Mouse (Mus musculus) midbrain, embryonic 15.5 days (tissue): Measurements from ENCODE around the gene Zfp36l2. TPM values are rescaled to one million over a fixed set of nuclear protein-coding genes. Genes with fewer than 3 reads are reported as not detected.
"Not testable (repeated sequence)": the region's sequence is repeated elsewhere in the genome, so short reads cannot be mapped to it uniquely, and the experiment has no call there.

Source experiments
- ATAC-seq: fragments of 200-750 bp; cut with Nextera tagmentation; replicated peaks from 2 replicates; pipeline ENCODE4 v1.8.0; 2017; ENCODE audit warnings: moderate TSS enrichment
- H3K27ac ChIP-seq: fragments of 300-500 bp; sonication (generic); 2 replicates; pipeline ENCODE4 v1.5.1; 2015; ENCODE audit warnings: mild to moderate bottlenecking, inconsistent platforms
- H3K27me3 ChIP-seq: fragments of 300-500 bp; sonication (generic); replicated peaks from 2 replicates; pipeline ENCODE4 v1.6.1; 2015; ENCODE audit warnings: inconsistent platforms
- H3K36me3 ChIP-seq: fragments of 300-500 bp; sonication (generic); replicated peaks from 2 replicates; pipeline ENCODE4 v1.6.1; 2015; ENCODE audit warnings: inconsistent platforms
- H3K4me1 ChIP-seq: fragments of 300-500 bp; sonication (generic); 2 replicates; pipeline ENCODE4 v1.6.1; 2015; ENCODE audit warnings: inconsistent platforms
- H3K4me2 ChIP-seq: fragments of 300-500 bp; sonication (generic); 2 replicates; pipeline ENCODE4 v1.6.1; 2015; ENCODE audit warnings: inconsistent platforms, mild to moderate bottlenecking, moderate library complexity
- H3K4me3 ChIP-seq: fragments of 300-500 bp; sonication (generic); 2 replicates; pipeline ENCODE4 v1.5.1; 2015; ENCODE audit warnings: mild to moderate bottlenecking, inconsistent platforms
- H3K9ac ChIP-seq: fragments of 300-500 bp; sonication (generic); 2 replicates; pipeline ENCODE4 v1.6.1; 2015; ENCODE audit warnings: mild to moderate bottlenecking, inconsistent platforms
- H3K9me3 ChIP-seq: fragments of 300-500 bp; sonication (generic); 2 replicates; pipeline ENCODE4 v1.6.1; 2016; ENCODE audit warnings: inconsistent platforms
- WGBS: fragments of 180-500 bp; shearing (Covaris S2); methylation state at CpG from one replicate; pipeline ENCODE4 v1.1.7; 2015; ENCODE audit warnings: mixed read lengths; 5-methylcytosine and 5-hydroxymethylcytosine counted together
- polyA plus RNA-seq: library from polyadenylated mRNA; unstranded; fragments of >200 nt; fragmentation: Nextera tagmentation; extraction: Ambion mirVana; gene quantifications from 2 replicates; pipeline ENCODE4 v1.2.1, GENCODE M21; 2015

Gene Zfp36l2
- polyA plus RNA-seq, 1 experiment from 2014 or later: 4.0 TPM

GRCm38 (mm10) chr17:84191946-84192345 is 4.2 kb upstream of the Zfp36l2 start:
- Histone ChIP-seq H3K4me2 (no peak overlapping the region), H3K27me3 (peaks cover 10% of the 10 kb centered on the region; the same call in 1 of the 2 replicates), H3K9me3 (no peaks in the 10 kb centered on the region), H3K27ac (no peak overlapping the region), H3K4me3 (no peak overlapping the region), H3K9ac (no peak overlapping the region), H3K4me1 (peaks cover 17% of the 10 kb centered on the region), H3K36me3 (no peaks in the 10 kb centered on the region)
- 92% methylated on average over 4 of the region's 4 CpGs for WGBS
- ATAC-seq: no peak

GRCm38 (mm10) chr17:84190885-84191284 is 3.1 kb upstream of the Zfp36l2 start:
- Histone ChIP-seq H3K9ac (no peak overlapping the region), H3K27me3 (peaks cover 10% of the 10 kb centered on the region; the same call in 1 of the 2 replicates), H3K4me3 (no peak overlapping the region), H3K4me1 (peaks cover 24% of the 10 kb centered on the region), H3K9me3 (no peaks in the 10 kb centered on the region), H3K36me3 (no peaks in the 10 kb centered on the region), H3K27ac (no peak overlapping the region), H3K4me2 (no peak overlapping the region)
- WGBS: 28% methylated on average over 8 of the region's 8 CpGs
- ATAC-seq: no peak

- Histone ChIP-seq H3K36me3 (no peaks in the 10 kb centered on the region), H3K9ac (no peak overlapping the region), H3K9me3 (no peaks in the 10 kb centered on the region), H3K27ac (peak overlapping the region; percentile 79; the same call in 1 of the 2 replicates), H3K4me3 (no peak overlapping the region), H3K4me2 (peak overlapping the region; percentile 96; the same call in 1 of the 2 replicates), H3K4me1 (peaks cover 29% of the 10 kb centered on the region), H3K27me3 (peaks cover 14% of the 10 kb centered on the region; the same call in 1 of the 2 replicates)
- ATAC-seq: no peak
- WGBS: 78% methylated on average over 5 of the region's 5 CpGs
Measured at GRCm38 (mm10) chr17:84189127-84189854, 1.5 kb upstream of the Zfp36l2 start.

- peaks cover 29% of the 10 kb centered on the region for H3K4me1 ChIP-seq
Measured at GRCm38 (mm10) chr17:84188374-84188961, 721 bp upstream of the Zfp36l2 start.

GRCm38 (mm10) chr17:84187264-84187663 is 483 bp downstream of the Zfp36l2 start:
- peak overlapping the region; percentile 46 for H3K9ac ChIP-seq
- H3K27me3 ChIP-seq: peaks cover 18% of the 10 kb centered on the region; the same call in 1 of the 2 replicates
- peaks cover 32% of the 10 kb centered on the region for H3K4me1 ChIP-seq
- peak overlapping the region; percentile 61 for H3K4me3 ChIP-seq
- peak overlapping the region; percentile 79 for H3K27ac ChIP-seq
- peak overlapping the region; percentile 96 for H3K4me2 ChIP-seq
- under 1% methylated on average over 11 of the region's 37 CpGs for WGBS
- H3K9me3 ChIP-seq, H3K36me3 ChIP-seq: not testable (repeated sequence)
- peak; percentile 26 for ATAC-seq

More at GRCm38 (mm10) chr17:84188374-84188961, 721 bp upstream of the Zfp36l2 start:
- Histone ChIP-seq H3K9me3 (no peaks in the 10 kb centered on the region), H3K9ac (peak overlapping the region; percentile 46), H3K36me3 (no peaks in the 10 kb centered on the region), H3K27ac (peak overlapping the region; percentile 79), H3K27me3 (peaks cover 16% of the 10 kb centered on the region; the same call in 1 of the 2 replicates), H3K4me2 (peak overlapping the region; percentile 96), H3K4me3 (peak overlapping the region; percentile 61)
- WGBS: 1% methylated on average over 38 of the region's 38 CpGs
- peak; percentile 75 for ATAC-seq

- ATAC-seq: no peak
- under 1% methylated on average over 80 of the region's 80 CpGs for whole genome bisulfite sequencing
- Histone ChIP-seq H3K4me3 (peak overlapping the region; percentile 39), H3K9me3 (no peaks in the 10 kb centered on the region), H3K27ac (peak overlapping the region; percentile 61), H3K36me3 (no peaks in the 10 kb centered on the region), H3K9ac (peak overlapping the region; percentile 18), H3K4me1 (peaks cover 32% of the 10 kb centered on the region), H3K27me3 (peaks cover 18% of the 10 kb centered on the region; the same call in 1 of the 2 replicates), H3K4me2 (peak overlapping the region; percentile 50)
Measured at GRCm38 (mm10) chr17:84186451-84187202, 1.1 kb downstream of the Zfp36l2 start.

- H3K4me2 ChIP-seq: peak overlapping the region; percentile 50
- no peaks in the 10 kb centered on the region for H3K9me3 ChIP-seq
- peak overlapping the region; percentile 61 for H3K27ac ChIP-seq
- H3K36me3 ChIP-seq: no peaks in the 10 kb centered on the region
- no peak for ATAC-seq
- H3K4me1 ChIP-seq: peaks cover 32% of the 10 kb centered on the region
- peak overlapping the region; percentile 18 for H3K9ac ChIP-seq
- 1% methylated on average over 79 of the region's 108 CpGs for WGBS
- H3K4me3 ChIP-seq: peak overlapping the region; percentile 39
- H3K27me3 ChIP-seq: peaks cover 18% of the 10 kb centered on the region; the same call in 1 of the 2 replicates
Measured at GRCm38 (mm10) chr17:84185581-84186450, 1.9 kb downstream of the Zfp36l2 start.

- H3K27me3 ChIP-seq: 0 out of 2 replicates have a peak, but pooled peaks cover 12% of the 10 kb centered on the region
- peak overlapping the region; percentile 39 for H3K4me3 ChIP-seq
- WGBS: 10% methylated on average over 7 of the region's 7 CpGs
- no peaks in the 10 kb centered on the region for H3K36me3 ChIP-seq
- H3K27ac ChIP-seq: no peak overlapping the region
- no peaks in the 10 kb centered on the region for H3K9me3 ChIP-seq
- no peak overlapping the region for H3K9ac ChIP-seq
- H3K4me2 ChIP-seq: peak overlapping the region; percentile 27
- ATAC-seq: no peak
- peaks cover 32% of the 10 kb centered on the region for H3K4me1 ChIP-seq
Measured at GRCm38 (mm10) chr17:84185011-84185411, 2.7 kb downstream of the Zfp36l2 start.

- 0 out of 2 replicates have a peak overlapping the region, but pooled peaks have one; percentile 20 for H3K27ac ChIP-seq
Measured at GRCm38 (mm10) chr17:84183291-84183781, 4.4 kb downstream of the Zfp36l2 start.

GRCm38 (mm10) chr17:84182311-84183271 is 5.2 kb downstream of the Zfp36l2 start:
- Histone ChIP-seq H3K27ac (peak overlapping the region; percentile 48), H3K4me3 (no peak overlapping the region)

More at GRCm38 (mm10) chr17:84183291-84183781, 4.4 kb downstream of the Zfp36l2 start:
- Histone ChIP-seq H3K9me3 (no peaks in the 10 kb centered on the region), H3K36me3 (no peaks in the 10 kb centered on the region), H3K4me2 (peak overlapping the region; percentile 33), H3K27me3 (0 out of 2 replicates have a peak, but pooled peaks cover 8% of the 10 kb centered on the region), H3K4me3 (peak overlapping the region; percentile 10; the same call in 1 of the 2 replicates), H3K4me1 (peaks cover 22% of the 10 kb centered on the region), H3K9ac (no peak overlapping the region)
- no peak for ATAC-seq
- 11% methylated on average over 12 of the region's 12 CpGs for WGBS

More at GRCm38 (mm10) chr17:84182311-84183271, 5.2 kb downstream of the Zfp36l2 start:
- H3K36me3 ChIP-seq: no peaks in the 10 kb centered on the region
- peak overlapping the region; percentile 33 for H3K4me2 ChIP-seq
- peaks cover 16% of the 10 kb centered on the region for H3K4me1 ChIP-seq
- no peaks in the 10 kb centered on the region for H3K9me3 ChIP-seq
- H3K9ac ChIP-seq: no peak overlapping the region
- WGBS: 39% methylated on average over 16 of the region's 16 CpGs
- H3K27me3 ChIP-seq: 0 out of 2 replicates have a peak, but pooled peaks cover 8% of the 10 kb centered on the region
- no peak for ATAC-seq
